Mouse (Mus musculus) c-Kit-positive CD71-positive TER-119-negative erythroid progenitor cells, embryonic 14.5 days (primary cell): ENCODE data around the gene Poc1b.

ENCODE experiments used
- DNase-seq: peaks from one replicate; pipeline ENCODE4 v3.0.0-alpha.2; 2013; ENCODE audit warnings: low read depth

The Poc1b gene

DNA sequence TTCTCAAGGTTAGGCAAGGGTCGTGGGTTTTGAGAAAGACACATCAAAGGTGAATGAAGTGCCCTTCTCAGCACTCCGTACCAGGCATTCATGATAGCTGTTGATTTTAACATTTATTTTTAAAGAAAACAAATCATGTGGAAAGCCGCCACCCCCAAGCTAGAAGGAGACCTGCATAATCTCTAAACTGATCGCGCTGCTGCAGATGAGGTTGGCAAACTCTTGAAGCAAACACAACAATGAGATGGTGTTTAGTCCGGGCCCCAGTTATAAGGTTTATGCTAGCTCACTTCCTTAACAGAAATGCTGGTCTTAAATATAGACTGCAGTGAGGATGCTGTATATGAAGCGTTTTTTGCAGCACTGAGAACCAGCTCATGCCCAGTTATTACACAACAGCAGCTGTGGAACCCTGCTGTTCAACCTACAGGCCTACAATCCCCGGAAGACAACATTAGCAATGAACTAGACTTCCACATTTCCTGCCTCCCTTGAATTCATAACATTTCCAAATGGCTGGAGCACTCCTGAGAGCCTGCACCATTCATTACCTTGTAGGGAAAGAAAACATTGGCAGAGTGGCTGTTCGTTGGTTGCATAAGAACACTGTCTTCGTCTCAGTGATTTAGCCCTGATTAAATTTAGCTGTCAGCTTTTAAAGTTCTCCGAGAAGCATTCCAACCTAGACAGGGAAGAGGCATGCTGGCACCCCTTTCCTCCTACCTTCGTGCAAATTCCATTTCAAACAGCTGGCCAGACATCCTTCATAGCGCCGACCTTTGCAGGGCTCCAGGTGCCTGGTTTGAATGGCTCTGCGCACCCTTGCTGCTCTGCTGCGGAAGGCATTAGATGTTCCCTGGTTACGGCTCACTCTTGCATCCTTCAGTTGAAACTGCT, 121.4 kb downstream of the Poc1b start:
- no peak for DNase-seq

DNA sequence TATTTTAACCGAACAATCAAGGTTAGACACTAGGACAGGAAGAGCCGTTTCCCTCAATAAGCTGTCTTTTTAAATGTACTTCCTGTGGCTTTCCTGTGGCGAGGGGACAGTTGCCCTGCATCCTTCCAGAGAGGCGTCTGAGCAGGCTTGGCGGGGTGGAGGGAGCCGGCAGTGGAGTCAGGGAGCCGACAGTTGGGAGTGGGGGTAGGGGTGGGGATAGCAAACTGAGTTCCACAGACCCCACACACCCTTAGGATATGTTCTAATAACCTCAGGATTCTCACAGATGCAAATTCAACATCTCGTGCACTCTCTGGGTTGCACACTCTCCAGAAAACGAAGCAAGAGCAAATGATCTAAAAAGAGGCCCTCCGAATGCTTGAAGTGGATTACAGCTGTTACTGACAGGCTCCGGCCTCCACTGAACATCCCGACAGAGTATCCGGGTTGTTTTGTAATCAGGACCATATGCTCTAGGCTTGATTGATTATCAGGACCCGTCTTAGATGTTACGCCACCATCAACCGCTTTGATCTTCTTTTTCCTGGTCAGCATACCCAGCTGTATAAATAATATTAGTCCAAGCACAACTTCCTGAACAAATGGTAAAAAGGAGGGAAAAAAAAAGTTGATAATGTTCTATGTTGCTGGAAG, 122.3 kb downstream of the Poc1b start:
- DNase-seq, result no peak

- DNase-seq, result no peak
Measured at GRCm38 (mm10) chr10:99232518-99233227, 125.8 kb downstream of the Poc1b start.

DNA sequence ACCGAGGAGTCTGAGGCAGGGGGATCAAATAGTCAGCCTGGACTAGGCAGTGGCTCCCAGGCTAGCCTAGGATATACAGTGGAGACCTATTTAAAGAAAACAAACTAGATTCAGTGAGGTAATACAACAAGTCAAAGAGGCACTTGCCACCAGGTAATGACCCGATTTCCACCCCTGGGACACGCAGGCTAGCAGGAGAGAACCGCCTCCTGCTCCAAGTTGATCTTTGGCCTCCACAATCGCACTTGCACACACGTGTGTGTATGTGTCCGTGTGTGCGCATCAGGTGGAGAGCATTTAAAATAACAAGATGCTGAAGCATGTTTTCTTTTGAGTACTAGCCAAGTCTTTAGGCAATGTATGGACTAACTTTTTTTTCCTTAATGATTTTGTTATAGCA, 127.5 kb downstream of the Poc1b start:
- DNase-seq, result no peak

DNA sequence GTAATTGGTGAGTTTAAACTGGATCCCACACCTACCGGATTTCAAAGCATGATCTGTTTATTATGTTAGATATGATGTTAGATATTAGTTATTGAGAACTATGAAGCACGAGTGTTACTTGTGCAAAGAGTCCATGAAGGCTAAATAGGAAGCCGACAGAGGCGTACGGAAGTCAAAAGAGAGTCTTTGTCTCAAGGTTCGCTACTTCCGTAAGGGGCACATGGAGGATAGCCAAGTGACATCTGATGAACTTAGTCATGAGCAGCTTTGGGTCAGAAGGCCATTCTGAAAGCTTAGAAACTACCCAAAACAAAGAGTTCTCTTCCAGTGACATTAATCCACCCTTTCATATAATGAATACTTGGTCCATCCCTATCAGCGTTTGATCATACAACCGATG, 128.2 kb downstream of the Poc1b start:
- no peak for DNase-seq

DNA sequence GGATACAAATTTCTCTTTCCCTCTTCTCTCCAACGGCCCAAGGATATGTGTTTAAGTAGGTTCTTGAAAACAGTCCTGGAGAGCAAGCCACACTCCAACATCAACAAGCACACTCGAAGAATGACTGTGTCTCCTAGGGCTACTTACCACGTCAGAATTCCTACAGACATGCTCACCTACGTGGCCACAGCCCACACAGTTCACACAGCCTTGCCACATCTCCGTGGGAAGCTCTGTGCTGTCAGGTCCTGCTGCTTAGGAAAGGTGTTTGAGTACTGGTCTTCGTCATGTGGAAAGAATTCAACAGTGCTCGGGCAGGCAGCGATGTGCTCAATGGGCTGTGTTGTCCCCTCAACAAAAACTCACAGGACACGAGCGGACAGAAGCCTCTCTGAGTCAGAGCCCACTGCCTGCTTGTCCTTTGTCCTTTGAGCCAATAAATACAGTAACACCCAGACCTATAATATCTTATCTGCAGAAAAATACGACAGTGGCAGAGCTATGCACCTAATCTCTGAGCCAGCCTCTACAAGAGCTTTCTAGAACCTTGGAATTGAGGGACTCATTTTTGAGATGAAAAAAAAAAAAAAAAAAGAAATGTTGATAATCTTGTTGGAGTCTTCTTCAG, 130.5 kb downstream of the Poc1b start:
- no peak for DNase-seq

- no peak for DNase-seq
Measured at GRCm38 (mm10) chr10:99238537-99238936, 131.7 kb downstream of the Poc1b start.

DNA sequence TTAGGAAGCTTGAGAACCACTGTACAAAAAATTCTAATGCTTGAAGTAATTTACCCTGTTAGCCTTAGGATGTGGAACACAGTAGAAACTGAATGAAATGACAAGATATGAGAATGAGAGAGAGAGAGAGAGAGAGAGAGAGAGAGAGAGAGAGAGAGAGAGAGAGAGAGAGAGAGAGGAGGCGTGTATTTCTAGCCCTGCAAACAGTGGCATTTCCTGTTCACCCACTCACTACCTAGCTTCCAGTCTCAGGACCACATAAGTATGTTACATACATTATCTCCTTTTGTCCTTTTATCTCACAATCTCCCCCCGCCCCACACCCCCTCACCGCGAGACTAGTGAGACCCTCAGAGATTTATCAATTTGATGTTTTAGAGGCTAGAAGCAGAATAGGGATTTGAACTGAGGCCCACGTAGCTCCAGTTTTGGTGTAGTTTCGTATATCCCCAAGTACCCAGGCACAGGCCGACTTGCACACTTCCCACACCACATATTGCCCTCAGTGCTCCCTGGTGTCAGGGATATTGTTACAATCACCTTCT, 134.5 kb downstream of the Poc1b start:
- DNase-seq, result no peak

GRCm38 (mm10) chr10:99241829-99242711, 135.2 kb downstream of the Poc1b start:
- DNase-seq, result no peak

DNA sequence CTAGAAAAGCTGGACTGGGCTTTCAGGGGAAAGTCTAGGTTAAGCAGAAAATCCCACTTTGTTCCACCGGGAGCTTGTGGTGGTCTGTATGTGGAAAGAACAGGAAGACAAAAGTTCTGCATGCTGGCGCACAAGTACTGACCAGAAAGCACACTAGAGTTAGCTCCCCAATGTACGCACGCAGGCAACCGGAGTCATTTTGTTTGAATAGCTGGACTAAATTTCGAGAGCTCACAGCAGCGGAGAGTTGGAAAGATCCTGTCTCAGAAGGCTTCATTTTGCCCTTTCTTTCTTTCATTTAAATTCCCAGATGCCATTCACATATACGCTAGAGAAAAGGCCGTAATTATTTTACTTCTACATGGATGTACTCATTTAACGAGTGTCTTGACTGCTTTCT, 135.9 kb downstream of the Poc1b start:
- DNase-seq, result no peak

- no peak for DNase-seq
Measured at GRCm38 (mm10) chr10:99243907-99244489, 137.2 kb downstream of the Poc1b start.

DNA sequence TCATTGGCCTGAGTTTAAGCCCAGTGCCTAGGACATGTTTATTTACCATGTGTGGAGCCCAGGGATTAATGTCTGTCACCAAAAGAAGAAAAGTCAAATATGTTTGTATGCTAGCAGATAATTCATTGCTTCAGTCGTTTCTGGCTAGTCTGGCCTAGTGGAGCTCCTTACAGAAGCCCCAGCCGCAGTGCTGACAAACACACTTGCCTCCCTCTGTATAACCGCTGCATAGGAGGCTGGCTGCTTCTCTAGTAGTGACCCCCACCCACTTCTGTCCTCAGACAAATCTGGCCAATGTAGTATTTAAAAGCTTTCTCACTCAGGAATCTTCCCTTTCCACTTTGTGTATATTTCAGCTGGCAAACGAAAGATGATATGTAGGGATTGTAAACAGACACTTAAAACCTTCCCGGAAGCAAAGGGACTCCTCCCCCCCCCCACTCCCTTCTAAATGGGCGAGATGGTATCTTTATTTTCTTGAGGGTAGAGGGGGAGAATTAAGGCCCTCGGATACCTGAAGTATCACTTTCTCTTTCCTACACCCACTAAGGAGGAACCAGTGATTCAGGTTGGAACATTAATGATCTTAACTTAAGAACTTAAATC, 137.9 kb downstream of the Poc1b start:
- DNase-seq, result no peak

DNA sequence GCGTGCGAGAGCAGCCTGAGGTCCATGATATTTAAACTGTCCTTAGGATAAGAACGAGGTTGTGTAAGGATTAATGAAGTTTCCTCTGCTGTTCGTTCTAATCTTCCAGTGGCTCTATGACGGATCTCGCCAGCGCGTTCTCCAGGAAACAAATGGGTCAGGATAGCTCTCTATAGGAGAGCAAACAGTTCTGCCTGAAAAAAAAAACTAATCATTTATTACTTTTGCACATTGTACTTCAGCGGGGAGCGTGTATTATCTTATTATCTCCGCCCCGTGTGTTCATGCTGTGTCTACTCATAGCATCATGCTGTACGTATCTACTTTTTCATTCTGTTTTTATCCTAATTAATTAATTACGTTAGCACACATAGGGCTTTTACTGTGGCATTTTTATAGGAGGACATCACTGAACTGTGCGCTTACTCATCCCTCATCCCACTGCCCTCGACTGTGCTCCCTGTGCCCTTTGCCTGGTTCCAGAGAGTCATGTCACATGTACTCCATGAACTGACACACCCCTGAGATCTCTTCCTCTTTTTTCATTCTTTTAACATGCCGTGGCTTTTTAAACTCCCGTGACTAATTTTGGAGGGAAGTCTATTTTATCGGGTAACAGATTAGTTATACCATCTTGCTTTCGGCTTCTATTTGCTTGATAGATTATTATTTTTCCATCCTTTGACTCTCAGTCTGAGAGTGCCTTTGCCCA, 140.1 kb downstream of the Poc1b start:
- DNase-seq, result no peak
